Mouse (Mus musculus): ENCODE data around the gene Galnt16. TPM values are rescaled to one million over a fixed set of nuclear protein-coding genes. Genes with fewer than 3 reads are reported as not detected.

The Galnt16 gene
- polyA plus RNA-seq, 1 experiment from 2014 or later = 14.7 TPM

DNA sequence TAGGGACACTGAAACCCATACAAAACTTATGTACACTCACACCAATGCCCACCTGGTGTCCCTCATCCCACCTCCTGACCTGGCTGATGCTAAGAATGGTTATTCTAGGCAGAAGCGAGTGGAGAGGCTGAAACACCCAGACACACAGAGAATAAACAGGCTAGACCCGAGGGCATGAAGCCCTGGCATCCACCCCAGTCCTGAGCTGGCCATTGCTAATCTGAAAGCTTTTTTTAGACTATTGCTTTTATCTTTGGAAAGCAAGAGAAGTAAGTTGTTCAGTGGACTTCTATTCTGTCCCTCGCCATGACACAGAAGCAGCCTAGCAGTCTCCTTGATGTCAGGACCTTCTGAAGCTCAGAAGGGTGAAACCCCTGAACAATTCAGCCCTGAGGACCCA lies 91.9 kb downstream of the Galnt16 start:
- Histone ChIP-seq H3K27me3 (replicated peaks; ENCODE audit: control insufficient read depth, insufficient read depth, low read length) (no peaks in the 10 kb centered on the region), H3K9me3 (replicated peaks; ENCODE audit: control insufficient read depth, low read length) (no peaks in the 10 kb centered on the region), H3K4me3 (ENCODE audit: low read depth, low read length) (no peak overlapping the region), H3K4me2 (ENCODE audit: low read length) (no peak overlapping the region), H3K9ac (ENCODE audit: low read length) (no peak overlapping the region), H3K4me1 (ENCODE audit: control insufficient read depth, insufficient read depth, low read length) (no peaks in the 10 kb centered on the region), H3K36me3 (ENCODE audit: control insufficient read depth, insufficient read depth, low read length) (no peaks in the 10 kb centered on the region), H3K27ac (ENCODE audit: low read depth, low read length) (no peak overlapping the region)
- WGBS = 86% methylated on average over 3 of the region's 3 CpGs
- DNase-seq (ENCODE audit: low spot score) = no peak
- ATAC-seq = no peak

DNA sequence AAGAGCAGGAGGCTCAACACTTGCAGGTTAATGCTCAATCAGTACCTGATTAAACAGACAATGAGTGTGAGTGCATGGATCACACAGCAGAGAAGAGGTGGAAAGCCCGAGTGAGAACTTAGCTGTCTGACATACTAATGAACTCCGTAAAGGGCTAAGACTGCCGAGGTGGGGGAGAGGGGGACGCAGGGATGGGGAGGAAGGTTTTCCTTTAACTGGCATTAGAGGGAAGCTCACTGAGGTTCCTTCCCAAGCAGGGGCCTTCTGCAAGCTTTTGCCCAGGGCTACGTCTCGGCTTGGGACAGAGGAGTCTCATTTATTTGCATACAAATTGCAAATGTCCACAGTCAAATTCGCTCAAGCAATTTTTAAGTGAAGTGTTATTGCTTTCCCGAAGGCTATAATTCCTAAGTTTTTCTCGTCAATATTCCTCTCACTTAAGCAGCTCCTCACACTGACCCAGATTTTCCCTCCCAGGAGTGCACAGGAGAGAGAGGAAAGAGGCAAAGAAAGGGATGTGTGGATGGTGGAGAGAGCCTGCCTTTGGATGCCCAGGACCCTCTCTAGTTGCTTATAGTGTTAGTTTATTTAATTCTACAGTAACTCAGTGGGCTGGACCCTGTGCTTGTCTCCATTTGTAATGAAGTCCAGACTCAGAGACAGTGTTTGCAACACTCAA lies 94.2 kb downstream of the Galnt16 start:
- Histone ChIP-seq H3K27ac (ENCODE audit: low read depth, low read length) (no peak overlapping the region), H3K9ac (ENCODE audit: low read length) (no peak overlapping the region), H3K4me2 (ENCODE audit: low read length) (no peak overlapping the region), H3K36me3 (ENCODE audit: control insufficient read depth, insufficient read depth, low read length) (no peaks in the 10 kb centered on the region), H3K27me3 (replicated peaks; ENCODE audit: control insufficient read depth, insufficient read depth, low read length) (no peaks in the 10 kb centered on the region), H3K9me3 (replicated peaks; ENCODE audit: control insufficient read depth, low read length) (no peaks in the 10 kb centered on the region), H3K4me1 (ENCODE audit: control insufficient read depth, insufficient read depth, low read length) (no peaks in the 10 kb centered on the region), H3K4me3 (ENCODE audit: low read depth, low read length) (no peak overlapping the region)
- ATAC-seq (no peak), DNase-seq (ENCODE audit: low spot score) (no peak)
- 49% methylated on average over 9 of the region's 9 CpGs for WGBS

DNA sequence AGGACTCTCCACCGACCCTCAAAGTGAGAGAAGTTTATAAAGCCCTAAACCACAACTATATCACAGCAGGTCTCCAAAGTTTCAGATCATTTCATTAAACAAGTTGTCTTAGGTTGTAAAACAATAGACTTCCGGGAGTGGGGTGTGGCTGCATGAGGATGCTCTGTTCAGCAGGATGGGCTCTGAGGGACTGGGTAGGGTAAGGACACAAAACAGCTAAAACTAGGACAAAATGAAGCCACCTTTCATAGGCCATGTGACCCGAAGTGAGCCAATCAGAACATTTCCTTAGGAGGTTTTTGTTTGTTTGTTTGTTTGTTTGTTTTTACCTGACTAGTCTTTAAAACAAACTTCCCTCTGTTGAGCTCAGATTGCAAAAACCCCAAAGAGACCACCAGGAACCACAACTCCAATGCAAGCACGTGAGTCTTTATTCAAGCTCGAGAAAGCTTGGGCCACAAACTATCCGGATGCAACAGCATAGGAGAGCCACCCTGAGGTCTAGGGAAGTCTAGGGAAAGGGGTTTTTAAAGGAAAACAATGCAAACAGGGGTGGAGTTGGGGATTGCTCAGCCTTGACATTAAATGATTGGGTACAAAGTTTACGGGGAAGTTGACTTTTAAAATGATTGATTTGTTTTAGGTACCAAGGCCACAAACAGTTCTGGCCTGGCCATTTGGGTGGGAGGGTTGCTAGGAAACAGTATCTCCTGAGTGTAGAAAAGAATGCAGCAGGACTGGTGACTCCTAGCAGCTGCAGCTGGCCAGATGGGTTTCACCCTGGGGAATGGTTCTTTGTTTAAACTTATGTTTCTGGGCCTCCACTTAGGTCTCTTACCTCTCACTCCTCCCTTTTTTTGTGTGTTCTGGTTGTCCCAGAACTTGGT lies 97.5 kb downstream of the Galnt16 start:
- Histone ChIP-seq H3K27me3 (replicated peaks; ENCODE audit: control insufficient read depth, insufficient read depth, low read length) (no peaks in the 10 kb centered on the region), H3K4me1 (ENCODE audit: control insufficient read depth, insufficient read depth, low read length) (no peaks in the 10 kb centered on the region), H3K4me2 (ENCODE audit: low read length) (no peak overlapping the region), H3K9me3 (replicated peaks; ENCODE audit: control insufficient read depth, low read length) (no peaks in the 10 kb centered on the region), H3K27ac (ENCODE audit: low read depth, low read length) (no peak overlapping the region), H3K36me3 (ENCODE audit: control insufficient read depth, insufficient read depth, low read length) (no peaks in the 10 kb centered on the region), H3K4me3 (ENCODE audit: low read depth, low read length) (no peak overlapping the region), H3K9ac (ENCODE audit: low read length) (no peak overlapping the region)
- ATAC-seq = no peak
- no peak for DNase-seq (ENCODE audit: low spot score)
- 75% methylated on average over 7 of the region's 7 CpGs for WGBS

DNA sequence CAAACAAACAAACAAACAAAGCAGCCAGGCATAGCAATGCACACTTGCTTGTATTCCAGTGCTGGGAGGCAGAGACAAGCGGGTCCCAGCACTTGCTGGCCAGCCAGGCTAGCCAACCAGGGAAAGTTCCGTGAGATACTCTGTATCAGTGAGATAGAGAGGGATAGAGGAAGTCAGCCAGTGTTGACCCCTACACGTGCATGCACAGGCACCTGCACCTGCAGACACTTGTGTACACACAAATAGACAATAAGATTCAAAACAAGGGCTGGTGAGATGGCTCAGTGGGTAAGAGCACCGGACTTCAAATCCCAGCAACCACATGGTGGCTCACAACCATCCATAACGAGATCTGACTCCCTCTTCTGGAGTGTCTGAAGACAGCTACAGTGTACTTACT lies 102.4 kb downstream of the Galnt16 start:
- no peak for DNase-seq (ENCODE audit: low spot score)
- H3K27ac ChIP-seq (ENCODE audit: low read depth, low read length) = no peak overlapping the region
- no peak for ATAC-seq
- H3K36me3 ChIP-seq (ENCODE audit: control insufficient read depth, insufficient read depth, low read length) = no peaks in the 10 kb centered on the region
- H3K27me3 ChIP-seq (replicated peaks; ENCODE audit: control insufficient read depth, insufficient read depth, low read length) = no peaks in the 10 kb centered on the region
- no peak overlapping the region for H3K9ac ChIP-seq (ENCODE audit: low read length)
- H3K4me3 ChIP-seq (ENCODE audit: low read depth, low read length) = no peak overlapping the region
- no peaks in the 10 kb centered on the region for H3K9me3 ChIP-seq (replicated peaks; ENCODE audit: control insufficient read depth, low read length)
- WGBS = 78% methylated on average over 5 of the region's 5 CpGs
- no peaks in the 10 kb centered on the region for H3K4me1 ChIP-seq (ENCODE audit: control insufficient read depth, insufficient read depth, low read length)
- no peak overlapping the region for H3K4me2 ChIP-seq (ENCODE audit: low read length)

DNA sequence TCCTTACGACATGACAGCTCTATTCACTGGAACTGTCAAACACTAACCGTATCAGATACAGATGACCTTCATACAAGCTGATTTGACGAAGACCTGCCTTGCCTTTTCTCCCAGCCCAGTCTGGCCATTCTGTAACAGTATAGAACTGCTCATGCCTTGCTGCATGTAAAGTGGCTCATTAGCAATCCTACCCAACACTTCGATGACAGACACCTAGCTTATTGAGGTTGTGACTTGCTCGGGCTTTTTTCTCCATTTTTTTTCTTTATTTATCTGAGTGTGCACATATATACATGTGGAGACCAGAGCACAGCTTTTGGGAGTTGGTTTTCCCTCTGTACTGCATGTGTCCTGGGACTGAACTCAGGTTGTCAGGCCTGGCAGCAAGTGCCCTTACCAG lies 113.7 kb downstream of the Galnt16 start:
- ATAC-seq (no peak), DNase-seq (ENCODE audit: low spot score) (no peak)
- no peak overlapping the region for H3K4me3 ChIP-seq (ENCODE audit: low read depth, low read length)
- WGBS = 84% methylated on average over 5 of the region's 5 CpGs
- H3K27ac ChIP-seq (ENCODE audit: low read depth, low read length) = no peak overlapping the region
- no peak overlapping the region for H3K4me2 ChIP-seq (ENCODE audit: low read length)
- no peaks in the 10 kb centered on the region for H3K27me3 ChIP-seq (replicated peaks; ENCODE audit: control insufficient read depth, insufficient read depth, low read length)
- H3K9me3 ChIP-seq (replicated peaks; ENCODE audit: control insufficient read depth, low read length) = no peaks in the 10 kb centered on the region
- H3K9ac ChIP-seq (ENCODE audit: low read length) = no peak overlapping the region
- H3K4me1 ChIP-seq (ENCODE audit: control insufficient read depth, insufficient read depth, low read length) = no peaks in the 10 kb centered on the region
- H3K36me3 ChIP-seq (ENCODE audit: control insufficient read depth, insufficient read depth, low read length) = peaks cover 52% of the 10 kb centered on the region

DNA sequence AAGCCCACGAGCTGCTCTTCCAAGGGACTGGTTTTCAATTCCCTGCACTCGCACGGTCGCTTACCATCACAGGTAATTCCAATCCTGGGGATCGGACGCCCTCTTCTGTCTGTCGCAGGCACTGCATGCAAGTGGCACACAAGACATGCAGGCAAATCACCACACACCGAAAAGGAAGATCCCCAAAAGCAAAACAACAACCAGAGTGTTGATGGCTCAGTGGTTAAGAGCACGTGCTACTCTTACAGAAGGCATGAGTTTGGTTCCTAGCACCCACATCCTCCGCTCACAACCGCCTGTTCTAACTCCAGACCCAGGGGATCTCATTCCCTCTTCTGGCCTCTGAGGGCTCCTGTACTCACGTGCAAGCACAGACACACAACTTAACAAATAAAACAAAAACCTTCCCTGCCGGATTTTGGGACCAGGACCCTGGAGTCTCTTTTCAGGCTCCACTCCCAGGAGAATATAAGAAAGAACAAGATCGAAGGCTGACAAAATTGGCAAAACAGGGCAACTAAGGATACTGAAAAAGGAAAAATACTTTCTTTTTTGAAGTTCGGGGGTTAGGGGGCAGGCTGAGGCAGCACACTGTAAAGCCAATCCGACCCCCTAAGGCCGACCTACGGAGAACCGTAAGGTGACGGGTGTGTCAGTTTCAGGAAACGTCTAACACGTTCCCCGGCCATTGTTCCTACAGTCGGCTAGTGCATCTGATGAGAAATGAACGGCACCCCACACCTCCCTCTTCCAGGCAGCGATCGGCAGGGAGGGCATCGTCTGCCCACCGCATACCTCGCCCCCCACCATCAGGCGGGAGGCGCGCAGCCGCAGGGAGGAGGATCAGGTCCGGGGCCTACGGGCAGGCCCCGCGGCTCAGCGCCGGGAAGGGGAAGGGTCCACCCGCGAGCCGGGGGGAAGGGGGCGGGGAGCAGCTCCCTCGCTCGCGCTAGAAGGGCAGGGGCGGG lies 124.9 kb downstream of the Galnt16 start:
- Histone ChIP-seq H3K4me3 (ENCODE audit: low read depth, low read length) (peak overlapping the region; percentile 82), H3K27ac (ENCODE audit: low read depth, low read length) (peak overlapping the region; percentile 90), H3K9ac (ENCODE audit: low read length) (peak overlapping the region; percentile 97), H3K4me1 (ENCODE audit: control insufficient read depth, insufficient read depth, low read length) (peaks cover 25% of the 10 kb centered on the region), H3K4me2 (ENCODE audit: low read length) (peak overlapping the region; percentile 86), H3K9me3 (replicated peaks; ENCODE audit: control insufficient read depth, low read length) (no peaks in the 10 kb centered on the region), H3K27me3 (replicated peaks; ENCODE audit: control insufficient read depth, insufficient read depth, low read length) (no peaks in the 10 kb centered on the region), H3K36me3 (ENCODE audit: control insufficient read depth, insufficient read depth, low read length) (peaks cover 37% of the 10 kb centered on the region)
- ATAC-seq (peak; percentile 76), DNase-seq (ENCODE audit: low spot score) (peak; percentile 45)
- whole genome bisulfite sequencing = 3% methylated on average over 39 of the region's 48 CpGs

DNA sequence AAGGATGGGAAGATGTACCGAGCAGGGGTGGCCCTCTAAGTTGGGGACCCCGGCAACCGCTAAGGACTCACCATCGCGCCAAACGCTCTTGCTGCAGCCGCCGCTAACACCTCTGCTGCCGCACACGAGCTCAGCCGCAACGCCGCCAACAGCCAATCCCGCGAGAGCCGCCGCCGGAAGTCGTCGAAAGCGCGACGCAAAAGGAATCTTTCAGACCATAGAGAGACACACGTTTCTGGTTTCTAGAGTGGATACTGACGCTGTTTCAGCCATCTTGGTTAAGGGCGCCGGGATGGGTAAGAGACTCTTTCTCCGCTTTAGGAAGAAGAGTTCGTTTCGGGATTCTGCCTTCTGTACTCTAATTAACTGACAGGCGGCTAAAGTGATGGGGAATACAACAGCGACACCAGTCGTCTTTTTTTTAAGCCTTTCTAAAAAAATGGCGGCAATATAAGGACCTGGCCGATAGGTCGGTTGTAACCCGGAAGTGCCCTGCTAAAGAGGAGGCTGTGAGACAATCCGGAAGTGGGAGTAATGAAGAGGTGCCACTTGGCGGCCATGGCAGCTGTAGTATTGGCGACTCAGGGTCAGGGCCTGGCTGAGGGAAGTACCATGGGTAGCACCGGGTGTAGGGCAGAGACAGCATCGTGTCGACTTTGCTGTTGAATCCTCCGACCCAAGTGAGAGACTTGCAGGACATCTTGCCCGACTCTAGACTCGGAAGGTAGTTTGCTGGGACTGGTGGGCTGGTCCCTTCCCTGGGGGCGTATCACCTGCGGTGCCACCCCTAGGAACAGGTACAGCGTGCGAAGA lies 125.8 kb downstream of the Galnt16 start, which contains the start of the genes Slc39a9 and Erh:
TSS of gene Slc39a9 (plus strand) at position 191 of the 813 bp plus-strand sequence.
TSS of gene Erh (minus strand) at position 649 of the 813 bp plus-strand sequence.
- Histone ChIP-seq H3K27ac (ENCODE audit: low read depth, low read length) (peak within 1 kb of the TSS; percentile 90), H3K27me3 (replicated peaks; ENCODE audit: control insufficient read depth, insufficient read depth, low read length) (no peaks in the 10 kb centered on the region), H3K9me3 (replicated peaks; ENCODE audit: control insufficient read depth, low read length) (no peaks in the 10 kb centered on the region), H3K36me3 (ENCODE audit: control insufficient read depth, insufficient read depth, low read length) (peaks cover 28% of the 10 kb centered on the region), H3K4me2 (ENCODE audit: low read length) (peak within 1 kb of the TSS; percentile 95), H3K4me1 (ENCODE audit: control insufficient read depth, insufficient read depth, low read length) (peaks cover 25% of the 10 kb centered on the region), H3K9ac (ENCODE audit: low read length) (peak within 1 kb of the TSS; percentile 97), H3K4me3 (ENCODE audit: low read depth, low read length) (peak within 1 kb of the TSS; percentile 82)
- under 1% methylated on average over 50 of the region's 50 CpGs for WGBS
- ATAC-seq (peak; percentile 98), DNase-seq (ENCODE audit: low spot score) (peak; percentile 98)

DNA sequence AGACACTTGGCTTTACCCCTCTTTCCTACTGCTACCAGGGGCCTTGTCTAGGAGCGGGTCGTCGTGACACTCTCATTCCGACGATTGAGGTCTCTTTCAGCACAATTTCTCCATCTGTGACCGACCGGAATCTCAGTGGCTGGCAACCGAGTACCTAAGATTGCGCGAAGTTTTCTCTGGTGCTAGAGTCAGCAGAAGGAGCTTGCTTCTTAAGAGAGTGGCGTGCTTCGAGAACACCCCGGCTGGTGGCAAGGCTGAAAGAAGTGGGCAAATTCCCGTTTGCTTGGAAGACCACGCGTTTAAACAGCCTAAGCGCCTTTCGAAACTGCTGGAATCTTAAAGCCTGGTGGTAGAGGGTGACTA lies 126.4 kb downstream of the Galnt16 start:
- 10% methylated on average over 18 of the region's 18 CpGs for WGBS
- H3K4me2 ChIP-seq (ENCODE audit: low read length) = peak overlapping the region; percentile 95
- ATAC-seq = no peak
- H3K4me3 ChIP-seq (ENCODE audit: low read depth, low read length) = peak overlapping the region; percentile 82
- H3K9ac ChIP-seq (ENCODE audit: low read length) = peak overlapping the region; percentile 97
- DNase-seq (ENCODE audit: low spot score) = peak; percentile 12
- no peaks in the 10 kb centered on the region for H3K9me3 ChIP-seq (replicated peaks; ENCODE audit: control insufficient read depth, low read length)
- H3K4me1 ChIP-seq (ENCODE audit: control insufficient read depth, insufficient read depth, low read length) = peaks cover 25% of the 10 kb centered on the region
- H3K27ac ChIP-seq (ENCODE audit: low read depth, low read length) = no peak overlapping the region
- no peaks in the 10 kb centered on the region for H3K27me3 ChIP-seq (replicated peaks; ENCODE audit: control insufficient read depth, insufficient read depth, low read length)
- peaks cover 23% of the 10 kb centered on the region for H3K36me3 ChIP-seq (ENCODE audit: control insufficient read depth, insufficient read depth, low read length)

Data from forebrain, embryonic 14.5 days (tissue).